Mouse (Mus musculus): Measurements from ENCODE around the gene Cd300ld4.
"Not testable (repeated sequence)": the region's sequence is repeated elsewhere in the genome, so short reads cannot be mapped to it uniquely, and the experiment has no call there.

Cd300ld4 gene

DNA sequence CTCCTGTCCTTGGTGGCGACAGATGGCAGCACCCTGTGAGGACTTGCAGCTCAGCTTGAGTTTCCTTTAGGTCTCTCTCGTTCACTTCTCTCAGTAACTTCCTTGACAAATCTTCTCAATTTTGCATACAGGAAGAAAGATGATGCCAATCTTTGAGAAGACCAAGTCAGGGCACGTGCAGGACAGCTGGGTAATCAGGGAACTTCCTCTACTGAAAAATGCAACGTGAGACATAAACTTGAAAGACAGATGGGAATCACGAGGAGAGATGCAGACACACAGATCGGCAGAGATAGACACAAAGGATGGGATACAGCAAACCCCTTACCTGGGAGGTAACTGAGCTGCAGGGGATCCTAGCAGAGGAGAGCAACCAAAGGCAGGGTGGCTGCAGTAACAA is at the start of gene Cd300ld4:
Gene Cd300ld4, minus strand, starts transcription at position 101 of the 400 bp plus-strand sequence.
- DNase-seq (ENCODE audit: low spot score) = not testable (repeated sequence)

DNA sequence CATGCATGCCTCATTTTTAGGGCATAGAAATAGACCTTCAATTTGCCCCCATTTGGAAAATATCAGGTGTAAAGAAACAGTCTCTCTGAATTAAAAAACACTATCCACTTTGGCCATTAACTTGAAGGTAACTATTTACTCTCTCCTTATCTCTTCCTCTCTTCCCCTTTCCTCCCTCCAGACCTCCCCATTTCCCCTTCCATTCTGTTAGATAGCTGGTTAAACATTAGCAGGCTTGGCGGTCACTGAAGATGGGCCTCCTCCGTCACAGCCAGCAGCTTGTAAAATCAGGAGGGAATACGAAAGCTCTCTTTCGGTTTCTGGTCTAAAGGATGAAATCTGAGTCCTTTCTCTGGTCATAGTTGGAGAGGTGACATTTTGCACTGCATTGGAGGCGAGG is 49.0 kb upstream of the Cd300ld4 start:
- DNase-seq (ENCODE audit: low spot score) = no peak

DNA sequence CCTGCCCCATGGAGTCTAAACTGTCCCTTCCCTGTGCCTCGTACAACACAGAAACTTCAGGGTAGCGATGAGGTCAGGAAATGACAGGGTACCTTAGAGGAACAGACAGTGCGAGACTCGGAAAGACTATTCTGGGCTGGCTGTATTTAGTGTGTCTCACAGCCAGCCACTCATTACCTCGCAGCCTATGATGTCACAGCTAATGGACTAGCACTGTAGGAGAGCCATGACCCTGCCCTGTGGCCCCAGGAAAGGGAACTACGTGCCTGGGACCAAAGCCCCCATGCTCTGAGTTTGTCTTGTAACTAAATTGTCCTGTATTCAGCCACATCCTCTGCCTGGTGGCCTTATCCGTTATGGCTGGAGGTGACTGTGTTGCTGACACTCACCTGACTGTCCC is 48.6 kb upstream of the Cd300ld4 start:
- DNase-seq (ENCODE audit: low spot score) = no peak

DNA sequence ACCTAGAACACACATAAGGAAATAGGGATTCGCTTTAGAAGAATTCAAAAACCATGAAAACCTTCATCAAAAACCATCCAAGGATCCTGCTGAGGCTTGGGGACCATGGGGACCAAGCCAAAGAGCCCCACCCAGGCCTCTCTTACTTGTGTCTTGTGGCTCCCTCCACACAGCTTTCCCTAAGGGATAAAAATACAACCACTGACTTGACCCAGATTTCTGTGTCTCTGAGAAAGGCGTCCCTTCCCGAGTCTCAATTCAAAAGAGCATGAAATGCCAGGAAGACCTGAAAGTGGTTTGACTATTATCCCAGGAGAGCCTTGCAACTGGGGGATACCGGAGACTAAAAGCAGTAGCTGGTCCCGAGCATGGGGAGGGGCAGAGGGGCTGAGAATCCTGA is 46.2 kb upstream of the Cd300ld4 start:
- DNase-seq (ENCODE audit: low spot score) = no peak

DNA sequence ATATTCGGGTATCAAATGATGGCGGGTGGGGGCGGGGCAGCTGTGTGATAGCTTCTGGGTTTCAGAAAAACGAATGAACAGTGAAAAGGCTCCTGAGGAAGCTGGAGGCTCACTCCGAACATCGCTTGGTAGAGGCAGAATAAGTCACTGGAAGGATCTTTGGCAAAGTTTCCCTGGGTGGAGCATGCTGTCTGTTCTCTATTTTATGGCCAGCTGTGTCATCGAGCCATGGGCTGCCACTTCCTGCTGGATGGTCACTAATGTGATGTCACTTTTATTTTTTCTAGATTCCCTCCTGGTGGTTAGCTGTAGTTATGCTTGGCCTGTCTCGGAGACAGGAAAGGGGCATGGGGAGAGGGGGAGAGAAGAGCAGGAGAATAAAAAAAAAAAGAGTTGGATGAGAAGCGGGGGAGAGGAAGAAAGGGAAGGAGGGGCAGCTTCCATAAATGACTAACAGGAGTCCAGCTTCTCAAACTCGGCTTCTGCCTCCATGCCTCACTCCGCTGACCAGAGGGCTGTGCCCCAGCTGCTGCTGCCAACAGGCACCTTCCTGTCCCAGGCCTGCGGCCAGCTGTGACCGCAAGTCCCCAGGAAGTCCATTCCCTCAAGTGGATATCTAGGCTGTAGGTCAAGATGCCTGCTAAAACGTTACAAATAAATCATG is 45.0 kb upstream of the Cd300ld4 start:
- DNase-seq (ENCODE audit: low spot score) = no peak

DNA sequence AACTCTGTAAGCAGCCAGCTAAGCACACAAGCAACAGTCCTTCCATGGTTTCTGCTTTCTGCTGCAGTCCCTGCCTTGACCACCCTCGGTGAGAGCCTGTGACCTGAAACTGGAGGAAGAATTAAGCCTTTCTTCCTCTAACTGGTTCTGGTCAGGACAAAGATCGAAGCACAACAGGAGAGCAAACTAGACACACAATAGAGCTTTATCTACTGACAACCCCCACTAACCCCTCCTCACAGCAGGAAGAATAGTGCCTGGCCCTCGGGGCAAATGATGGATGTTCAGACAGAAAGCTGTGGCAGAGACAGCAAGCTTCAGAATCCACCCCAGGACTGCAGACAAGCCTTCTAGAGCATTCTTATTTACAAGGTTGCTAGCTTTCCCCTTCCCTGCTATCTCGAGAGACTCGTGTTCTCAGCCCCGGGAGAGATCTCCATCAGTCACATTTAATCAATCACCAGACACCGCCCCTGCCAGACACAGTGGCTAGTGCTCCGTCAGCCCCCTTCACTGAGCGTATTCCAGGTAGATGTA is 44.3 kb upstream of the Cd300ld4 start:
- no peak for DNase-seq (ENCODE audit: low spot score)

DNA sequence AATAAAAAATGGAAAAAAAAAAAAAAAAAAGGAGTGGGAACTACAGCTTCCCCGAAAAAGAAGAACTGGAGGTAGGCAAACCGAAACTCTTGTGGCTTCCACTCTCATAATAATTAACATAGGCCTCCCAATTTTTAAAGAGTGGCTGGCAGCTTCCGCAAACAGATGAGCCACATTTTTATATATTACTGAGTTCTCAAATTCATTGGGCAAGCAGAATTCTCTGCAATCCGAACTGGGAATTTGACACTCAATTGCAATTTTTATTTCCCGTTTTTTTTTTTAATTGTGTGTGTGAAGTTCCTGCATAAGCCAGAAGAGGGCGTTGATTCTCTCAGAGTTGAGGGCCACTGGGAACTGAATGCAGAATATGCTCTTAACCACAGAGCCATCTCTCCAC is 40.0 kb upstream of the Cd300ld4 start:
- no peak for DNase-seq (ENCODE audit: low spot score)

DNA sequence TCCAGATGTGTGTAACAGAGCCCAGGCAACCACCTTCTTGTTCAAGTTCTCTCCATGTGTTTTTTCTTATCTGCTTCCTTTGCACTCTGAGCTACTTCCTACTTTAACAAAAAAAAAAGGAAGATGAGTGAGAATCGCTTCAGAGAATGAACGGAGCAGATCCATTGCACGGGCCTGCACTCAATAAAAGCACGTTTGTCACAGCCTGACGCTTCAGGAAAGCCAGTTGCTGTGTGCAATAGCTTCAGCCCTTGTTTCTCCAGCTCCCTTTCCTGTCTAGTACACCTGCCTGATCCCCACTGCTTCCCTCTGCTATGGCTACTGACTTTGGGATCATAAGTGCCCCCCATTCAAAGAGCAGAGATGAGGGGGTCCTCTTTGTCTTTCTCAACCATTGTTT is 35.3 kb upstream of the Cd300ld4 start, which contains the start of gene Cd300e:
Gene Cd300e, minus strand, starts transcription at position 101 of the 400 bp plus-strand sequence.
- no peak for DNase-seq (ENCODE audit: low spot score)

DNA sequence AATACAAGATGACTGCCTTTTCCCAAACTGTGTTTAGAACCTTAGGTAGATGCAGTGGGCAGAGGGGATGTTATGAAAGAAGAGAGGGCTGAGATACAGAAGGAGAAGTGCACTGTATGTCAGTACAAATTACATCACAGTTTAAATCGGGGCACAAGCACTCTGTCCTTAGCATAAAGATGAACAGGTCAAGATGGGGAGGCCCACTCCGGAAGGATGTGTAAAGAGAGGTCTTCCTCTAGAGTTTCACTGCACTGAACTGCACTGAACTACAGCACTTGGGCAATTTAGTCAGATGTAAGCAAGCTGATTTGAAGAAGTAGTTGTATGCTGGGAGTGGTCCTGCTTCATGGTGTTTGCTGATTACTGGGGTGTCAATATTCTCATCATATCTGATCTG is 33.0 kb upstream of the Cd300ld4 start:
- DNase-seq (ENCODE audit: low spot score) = no peak

DNA sequence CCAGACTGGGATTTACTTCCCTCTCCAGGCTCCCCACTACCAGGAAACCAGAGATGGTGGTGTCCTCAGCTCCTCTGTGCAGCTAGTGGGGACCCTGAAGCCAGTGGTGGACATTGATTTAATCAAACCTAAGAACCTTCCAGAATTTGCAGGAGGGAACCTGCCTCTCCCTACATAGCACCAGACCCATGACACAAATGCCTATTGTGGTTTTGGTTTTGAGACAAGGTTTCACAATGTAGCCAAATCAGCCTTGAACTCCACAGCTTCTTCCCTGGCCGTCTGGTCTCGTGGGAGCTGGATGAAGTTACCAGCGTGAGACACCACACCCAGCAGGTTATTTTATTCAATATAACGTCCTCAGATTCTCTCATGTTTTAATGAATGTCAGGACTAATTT is 31.9 kb upstream of the Cd300ld4 start:
- DNase-seq (ENCODE audit: low spot score) = no peak

DNA sequence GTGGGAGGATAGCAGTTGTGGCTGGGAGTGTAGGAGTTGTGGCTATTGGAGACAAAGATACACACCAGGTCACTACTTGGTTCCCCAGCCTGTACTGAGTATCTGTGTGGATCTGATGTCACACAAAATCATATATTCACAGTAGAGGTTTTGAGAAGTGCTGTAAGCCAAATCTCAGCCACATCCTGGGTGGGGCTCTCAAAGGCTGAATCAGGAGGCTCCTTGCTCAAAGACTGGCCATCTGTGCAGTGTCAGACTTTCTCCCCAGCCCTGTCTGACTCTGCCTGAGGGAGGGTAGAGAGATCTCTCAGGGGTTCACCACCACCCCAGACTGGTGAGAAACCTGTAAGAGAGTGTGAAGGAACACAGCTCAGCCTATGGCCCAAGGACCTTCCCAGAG is 27.7 kb upstream of the Cd300ld4 start:
- no peak for DNase-seq (ENCODE audit: low spot score)

DNA sequence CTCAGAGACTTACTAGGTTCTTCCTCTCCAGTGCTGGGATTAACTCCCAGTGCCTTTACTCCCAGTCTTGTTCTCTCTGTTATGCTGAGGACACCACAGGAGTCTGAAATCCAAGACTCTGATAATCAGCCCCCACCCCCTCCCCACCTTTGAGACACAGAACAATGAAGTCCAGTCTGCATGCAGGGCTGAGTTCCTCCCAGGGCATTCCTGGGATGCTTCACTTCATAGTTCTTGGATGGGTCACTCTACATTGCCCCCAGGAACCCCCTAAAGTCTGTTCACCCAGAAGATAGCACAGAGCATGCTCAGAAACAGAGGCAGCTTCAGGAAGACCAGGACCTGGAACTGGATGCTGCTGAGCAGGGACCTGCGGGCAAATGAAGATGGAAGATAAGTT is 26.2 kb upstream of the Cd300ld4 start:
- no peak for DNase-seq (ENCODE audit: low spot score)

DNA sequence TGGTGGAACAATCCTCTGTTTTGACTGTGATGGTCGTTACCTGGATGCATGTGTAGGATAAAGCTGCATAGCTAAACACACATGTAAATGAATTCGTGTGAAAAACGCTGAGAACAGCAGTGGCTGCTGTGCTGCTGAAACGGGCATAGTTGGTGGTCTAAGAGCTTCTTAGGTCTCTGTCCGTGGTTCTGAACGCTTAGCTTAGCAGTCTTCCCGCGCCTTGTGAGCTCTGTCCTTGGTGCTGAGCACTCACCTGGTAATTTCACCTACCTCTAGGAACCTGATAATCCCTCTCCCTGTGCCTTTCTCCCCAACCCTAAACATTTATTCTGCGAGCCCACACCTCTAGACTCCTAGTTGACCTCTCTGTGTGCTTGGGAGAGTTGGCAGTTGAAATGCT is 25.4 kb upstream of the Cd300ld4 start:
- no peak for DNase-seq (ENCODE audit: low spot score)

DNA sequence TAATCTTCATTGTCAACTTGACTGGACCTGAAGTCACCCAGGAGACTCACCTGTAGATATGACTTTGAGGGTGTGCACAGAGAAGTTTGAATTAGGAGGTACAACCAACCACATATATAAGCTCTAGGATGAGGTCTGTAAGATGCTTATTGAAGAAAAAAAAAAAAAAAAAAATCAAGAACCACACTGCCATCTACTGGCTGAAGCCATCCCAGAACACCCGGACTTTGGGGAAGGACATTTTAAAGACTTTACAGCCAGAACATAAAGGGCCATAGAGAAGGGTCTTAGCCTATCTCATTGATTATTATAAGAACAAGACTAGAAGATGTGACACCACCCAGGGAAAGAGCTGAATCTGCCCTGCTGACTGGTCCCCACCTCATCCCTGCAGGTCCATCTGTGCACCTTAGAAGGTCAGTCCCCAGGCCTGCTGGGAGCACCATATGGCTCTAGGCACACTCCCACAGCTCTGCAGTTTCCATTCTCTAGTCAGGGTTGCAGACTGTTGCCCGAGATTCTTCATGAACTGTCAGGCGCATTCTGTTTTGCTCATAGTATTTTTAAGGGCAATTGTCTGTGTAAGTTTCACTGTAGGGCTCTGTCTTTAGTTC is 22.6 kb upstream of the Cd300ld4 start:
- no peak for DNase-seq (ENCODE audit: low spot score)

DNA sequence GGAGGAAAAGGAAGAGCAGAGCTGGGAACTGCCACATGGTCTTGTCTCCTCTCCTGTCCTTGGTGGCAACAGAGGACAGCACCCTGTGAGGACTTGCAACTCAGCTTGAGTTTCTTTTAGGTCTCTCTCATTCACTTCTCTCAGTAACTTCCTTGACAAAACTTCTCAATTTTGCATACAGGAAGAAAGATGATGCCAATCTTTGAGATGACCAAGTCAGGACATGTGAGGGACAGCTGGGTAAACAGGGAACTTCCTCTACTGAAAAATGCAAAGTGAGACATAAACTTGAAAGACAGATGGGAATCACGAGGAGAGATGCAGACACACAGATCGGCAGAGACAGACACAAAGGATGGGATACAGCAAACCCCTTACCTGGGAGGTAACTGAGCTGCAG is 21.4 kb upstream of the Cd300ld4 start, which contains the start of gene Cd300ld3:
Gene Cd300ld3, minus strand, starts transcription at position 151 of the 400 bp plus-strand sequence.
- DNase-seq (ENCODE audit: low spot score) = no peak

DNA sequence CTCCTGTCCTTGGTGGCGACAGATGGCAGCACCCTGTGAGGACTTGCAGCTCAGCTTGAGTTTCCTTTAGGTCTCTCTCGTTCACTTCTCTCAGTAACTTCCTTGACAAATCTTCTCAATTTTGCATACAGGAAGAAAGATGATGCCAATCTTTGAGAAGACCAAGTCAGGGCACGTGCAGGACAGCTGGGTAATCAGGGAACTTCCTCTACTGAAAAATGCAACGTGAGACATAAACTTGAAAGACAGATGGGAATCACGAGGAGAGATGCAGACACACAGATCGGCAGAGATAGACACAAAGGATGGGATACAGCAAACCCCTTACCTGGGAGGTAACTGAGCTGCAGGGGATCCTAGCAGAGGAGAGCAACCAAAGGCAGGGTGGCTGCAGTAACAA is 10.9 kb upstream of the Cd300ld4 start, which contains the start of gene Cd300ld5:
Gene Cd300ld5, minus strand, starts transcription at position 101 of the 400 bp plus-strand sequence.
- DNase-seq (ENCODE audit: low spot score) = not testable (repeated sequence)

DNA sequence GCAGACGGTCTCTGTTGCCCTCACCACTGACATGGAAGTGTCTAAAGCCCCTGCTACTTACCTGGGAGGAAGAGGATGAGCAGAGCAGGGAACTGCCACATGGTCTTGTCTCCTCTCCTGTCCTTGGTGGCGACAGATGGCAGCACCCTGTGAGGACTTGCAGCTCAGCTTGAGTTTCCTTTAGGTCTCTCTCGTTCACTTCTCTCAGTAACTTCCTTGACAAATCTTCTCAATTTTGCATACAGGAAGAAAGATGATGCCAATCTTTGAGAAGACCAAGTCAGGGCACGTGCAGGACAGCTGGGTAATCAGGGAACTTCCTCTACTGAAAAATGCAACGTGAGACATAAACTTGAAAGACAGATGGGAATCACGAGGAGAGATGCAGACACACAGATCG is 10.7 kb downstream of the Cd300ld4 start, which contains the start of gene Cd300ld2:
Gene Cd300ld2, minus strand, starts transcription at position 101 of the 400 bp plus-strand sequence.
- DNase-seq (ENCODE audit: low spot score) = not testable (repeated sequence)

DNA sequence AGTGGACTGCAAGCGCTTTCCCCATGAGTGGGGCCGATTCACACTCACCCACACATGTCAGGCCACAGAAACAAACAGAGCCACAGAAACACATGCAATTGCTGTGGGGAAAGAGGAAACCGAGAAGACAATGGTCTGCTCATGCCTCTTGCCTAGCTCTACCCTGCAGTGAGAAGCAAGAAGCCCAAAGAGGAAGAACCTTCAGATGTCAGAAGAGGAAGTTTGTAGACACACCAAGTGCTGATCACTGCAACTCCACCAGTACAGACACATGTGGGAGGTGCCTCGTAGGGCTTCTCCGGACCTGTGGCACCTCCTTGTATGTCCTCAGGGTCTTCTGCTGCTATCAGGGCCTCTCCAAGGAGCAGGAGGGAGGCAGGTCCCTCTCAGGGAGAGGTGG is 22.7 kb downstream of the Cd300ld4 start:
- no peak for DNase-seq (ENCODE audit: low spot score)

DNA sequence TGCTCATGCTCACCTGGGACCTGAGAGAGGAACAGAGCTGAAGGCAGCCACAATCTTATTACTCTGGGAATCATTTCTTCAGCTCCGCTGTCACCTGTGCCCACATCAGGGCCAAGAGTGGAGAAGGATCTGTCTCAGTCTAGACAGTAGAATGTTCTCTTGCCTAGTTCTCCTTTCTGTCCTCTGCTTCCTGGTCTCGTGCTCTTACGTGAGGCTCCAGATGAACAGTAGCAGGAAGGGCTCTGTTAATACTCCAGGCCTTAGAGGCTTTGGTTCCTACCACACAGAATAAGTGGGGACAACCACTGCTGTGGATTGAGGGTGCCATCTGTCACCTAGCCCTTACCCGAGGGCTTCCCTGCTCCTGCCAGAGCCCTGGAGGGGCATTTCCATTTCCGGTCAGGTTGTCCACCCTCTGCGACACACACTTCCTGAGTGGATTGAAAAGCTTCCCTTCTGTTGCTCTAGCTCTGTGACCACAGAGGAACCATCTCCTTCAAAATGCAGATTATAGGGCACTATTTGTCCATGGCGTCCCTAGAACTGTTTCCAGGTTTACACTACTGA is 25.3 kb downstream of the Cd300ld4 start, which contains the start of gene Cd300c2:
Gene Cd300c2, minus strand, starts transcription at position 407 of the 567 bp plus-strand sequence.
- DNase-seq (ENCODE audit: low spot score) = no peak

DNA sequence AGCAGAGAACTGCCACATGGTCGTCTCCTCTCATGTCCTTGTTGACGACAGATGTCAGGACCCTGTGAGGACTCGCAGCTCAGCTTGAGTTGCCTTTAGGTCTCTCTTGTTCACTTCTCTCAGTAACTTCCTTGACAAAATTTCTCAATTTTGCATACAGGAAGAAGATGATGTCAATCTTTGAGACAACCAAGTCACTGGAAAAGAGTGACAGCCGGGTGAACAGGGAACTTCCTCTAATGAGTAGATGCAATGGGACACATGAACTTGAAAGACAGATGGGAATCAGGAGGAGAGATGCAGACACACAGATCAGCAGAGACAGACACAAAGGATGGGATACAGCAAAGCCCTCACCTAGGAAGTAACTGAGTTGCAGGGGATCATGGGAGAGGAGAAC is 37.0 kb downstream of the Cd300ld4 start, which contains the start of gene Cd300ld:
Gene Cd300ld, minus strand, starts transcription at position 130 of the 400 bp plus-strand sequence.
- no peak for DNase-seq (ENCODE audit: low spot score)

DNA sequence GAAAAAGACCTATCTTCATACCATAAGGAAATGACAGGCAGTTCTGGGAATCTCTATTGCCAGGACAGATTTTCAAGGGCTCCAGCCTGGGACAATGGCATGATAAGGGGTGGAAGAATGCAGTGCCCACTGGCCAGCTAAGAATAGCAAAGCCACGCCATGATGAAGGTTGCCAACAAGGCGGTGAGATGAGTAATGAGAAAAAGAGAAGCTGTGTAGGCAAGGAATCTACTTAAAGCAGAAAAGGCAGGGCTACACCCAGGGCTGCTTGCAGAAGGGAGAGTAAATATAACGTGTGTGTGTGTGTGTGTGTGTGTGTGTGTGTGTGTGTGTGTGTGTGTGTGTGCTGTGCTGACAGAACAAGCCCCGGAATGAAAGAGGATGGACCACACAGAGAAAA is 44.9 kb downstream of the Cd300ld4 start:
- no peak for DNase-seq (ENCODE audit: low spot score)

DNA sequence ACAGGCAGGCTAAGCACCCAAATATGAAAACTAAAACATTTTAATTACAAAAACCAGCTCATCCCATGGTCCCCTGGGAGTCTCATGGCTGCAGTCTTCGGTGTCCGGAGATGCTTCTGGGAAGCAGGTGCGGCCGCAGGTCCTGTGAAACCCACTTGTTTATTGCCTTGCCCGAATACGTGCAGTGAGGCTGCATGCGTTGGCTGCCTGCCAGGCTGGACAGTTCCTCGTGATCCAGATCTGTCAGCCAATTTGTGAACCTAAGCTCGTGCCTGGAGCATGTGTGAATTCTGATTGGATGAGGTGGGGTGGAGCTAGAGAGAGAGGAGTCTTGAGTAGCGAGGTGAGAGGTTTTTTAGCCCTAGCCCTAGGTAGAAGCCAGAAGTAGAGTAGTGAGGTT is 54.1 kb downstream of the Cd300ld4 start:
- DNase-seq (ENCODE audit: low spot score) = no peak

Measured in spleen, adult 12 weeks (tissue).